Mouse (Mus musculus) stomach, embryonic 15.5 days (tissue): ENCODE measurements around the gene Cplx2. TPM values are rescaled to one million over a fixed set of nuclear protein-coding genes. Genes with fewer than 3 reads are reported as not detected.
A peak's percentile ranks its signal among the peaks of the same experiment; 100 is the strongest.

Experiments used
- ATAC-seq: fragments of 200-750 bp; cut with Nextera tagmentation; 2 replicates; pipeline ENCODE4 v1.8.0; 2017; ENCODE audit warnings: low read depth, moderate number of reproducible peaks, moderate TSS enrichment; ENCODE audit not compliant: insufficient read depth, low FRiP score
- H3K27ac ChIP-seq: fragments of 300-500 bp; sonication (generic); 2 replicates; pipeline ENCODE4 v1.5.1; 2015; ENCODE audit warnings: mild to moderate bottlenecking, inconsistent platforms
- H3K27me3 ChIP-seq: fragments of 300-500 bp; sonication (generic); replicated peaks from 2 replicates; pipeline ENCODE4 v1.6.1; 2015; ENCODE audit warnings: inconsistent platforms
- H3K36me3 ChIP-seq: fragments of 300-500 bp; sonication (generic); 2 replicates; pipeline ENCODE4 v1.6.1; 2015; ENCODE audit warnings: inconsistent platforms
- H3K4me1 ChIP-seq: fragments of 300-500 bp; sonication (generic); 2 replicates; pipeline ENCODE4 v1.6.1; 2015; ENCODE audit warnings: inconsistent platforms
- H3K4me2 ChIP-seq: fragments of 300-500 bp; sonication (generic); 2 replicates; pipeline ENCODE4 v1.6.1; 2015; ENCODE audit warnings: mild to moderate bottlenecking, inconsistent platforms
- H3K4me3 ChIP-seq: fragments of 300-500 bp; sonication (generic); replicated peaks from 2 replicates; pipeline ENCODE4 v1.5.1; 2015; ENCODE audit warnings: inconsistent platforms
- H3K9ac ChIP-seq: fragments of 300-500 bp; sonication (generic); 2 replicates; pipeline ENCODE4 v1.6.1; 2015; ENCODE audit warnings: inconsistent platforms
- H3K9me3 ChIP-seq: fragments of 300-500 bp; sonication (generic); 2 replicates; pipeline ENCODE4 v1.6.1; 2016; ENCODE audit warnings: inconsistent platforms
- WGBS: fragments of 180-500 bp; shearing (Covaris S2); methylation state at CpG from one replicate; pipeline ENCODE4 v1.1.7; 2015; 5-methylcytosine and 5-hydroxymethylcytosine counted together
- polyA plus RNA-seq: library from polyadenylated mRNA; unstranded; fragments of >200 nt; fragmentation: Nextera tagmentation; extraction: Ambion mirVana; gene quantifications from 2 replicates; pipeline ENCODE4 v1.2.1, GENCODE M21; 2015

The Cplx2 gene
- polyA plus RNA-seq, 1 experiment from 2014 or later: 3.9 TPM

DNA sequence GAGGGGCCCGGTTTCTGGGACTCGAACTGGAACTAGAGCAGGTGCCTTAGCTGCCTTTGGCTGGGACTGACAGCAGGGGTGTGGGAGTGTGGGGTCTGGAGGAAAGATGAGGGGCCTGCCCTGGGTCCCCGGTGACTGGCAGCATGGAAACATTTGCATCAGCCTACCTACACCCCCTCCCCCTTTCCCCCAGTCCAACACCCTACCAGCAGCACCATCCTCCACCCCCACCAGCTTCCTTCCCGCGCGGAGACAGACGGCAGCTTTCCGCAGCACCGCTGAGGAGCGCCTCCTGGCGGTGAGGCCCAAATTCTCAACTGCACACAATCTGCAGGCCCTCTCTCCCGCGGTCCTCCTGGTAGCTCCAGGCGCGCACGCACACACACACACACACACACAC lies 1.5 kb downstream of the Cplx2 start:
- ATAC-seq: no peak
- Histone ChIP-seq H3K4me1 (peaks cover 31% of the 10 kb centered on the region), H3K9me3 (no peaks in the 10 kb centered on the region), H3K4me3 (0 out of 2 replicates have a peak overlapping the region, but pooled peaks have one; percentile 8), H3K27me3 (0 out of 2 replicates have a peak, but pooled peaks cover 15% of the 10 kb centered on the region), H3K36me3 (no peaks in the 10 kb centered on the region), H3K27ac (no peak overlapping the region), H3K4me2 (peak overlapping the region; percentile 72; the same call in 1 of the 2 replicates), H3K9ac (no peak overlapping the region)
- 3% methylated on average over 14 of the region's 16 CpGs for WGBS

- Histone ChIP-seq H3K27ac (no peak overlapping the region), H3K36me3 (no peaks in the 10 kb centered on the region), H3K27me3 (0 out of 2 replicates have a peak, but pooled peaks cover 15% of the 10 kb centered on the region), H3K4me2 (no peak overlapping the region), H3K4me3 (no peak overlapping the region), H3K9me3 (no peaks in the 10 kb centered on the region), H3K4me1 (peaks cover 31% of the 10 kb centered on the region), H3K9ac (no peak overlapping the region)
- WGBS: 43% methylated on average over 9 of the region's 9 CpGs
- ATAC-seq: no peak
These were observed 3.1 kb downstream of the Cplx2 start for GRCm38 (mm10) chr13:54374106-54374706.

GRCm38 (mm10) chr13:54375497-54376495 lies 4.6 kb downstream of the Cplx2 start:
- ATAC-seq: no peak
- Histone ChIP-seq H3K9me3 (no peaks in the 10 kb centered on the region), H3K27ac (peak overlapping the region; percentile 36; the same call in 1 of the 2 replicates), H3K4me2 (no peak overlapping the region), H3K27me3 (0 out of 2 replicates have a peak, but pooled peaks cover 9% of the 10 kb centered on the region), H3K36me3 (no peaks in the 10 kb centered on the region), H3K9ac (no peak overlapping the region), H3K4me3 (no peak overlapping the region), H3K4me1 (peaks cover 23% of the 10 kb centered on the region)
- 33% methylated on average over 11 of the region's 11 CpGs for WGBS

GRCm38 (mm10) chr13:54376736-54377135 lies 5.6 kb downstream of the Cplx2 start:
- H3K27ac ChIP-seq: peak overlapping the region; percentile 36; the same call in 1 of the 2 replicates

GRCm38 (mm10) chr13:54378051-54378450 lies 6.9 kb downstream of the Cplx2 start:
- peaks cover 8% of the 10 kb centered on the region for H3K4me1 ChIP-seq
- 0 out of 2 replicates have a peak, but pooled peaks cover 4% of the 10 kb centered on the region for H3K27me3 ChIP-seq
- H3K27ac ChIP-seq: no peak overlapping the region
- 64% methylated on average over 3 of the region's 3 CpGs for WGBS
- H3K36me3 ChIP-seq: no peaks in the 10 kb centered on the region
- H3K9me3 ChIP-seq: no peaks in the 10 kb centered on the region
- no peak overlapping the region for H3K9ac ChIP-seq
- no peak for ATAC-seq
- H3K4me3 ChIP-seq: no peak overlapping the region
- no peak overlapping the region for H3K4me2 ChIP-seq

More at GRCm38 (mm10) chr13:54376736-54377135, 5.6 kb downstream of the Cplx2 start:
- Histone ChIP-seq H3K27me3 (0 out of 2 replicates have a peak, but pooled peaks cover 8% of the 10 kb centered on the region), H3K9ac (no peak overlapping the region), H3K4me1 (peaks cover 16% of the 10 kb centered on the region), H3K4me3 (no peak overlapping the region), H3K4me2 (no peak overlapping the region), H3K9me3 (no peaks in the 10 kb centered on the region), H3K36me3 (no peaks in the 10 kb centered on the region)
- no peak for ATAC-seq
- WGBS: 50% methylated on average over 7 of the region's 7 CpGs

GRCm38 (mm10) chr13:54380421-54380820 lies 9.3 kb downstream of the Cplx2 start:
- Histone ChIP-seq H3K9me3 (no peaks in the 10 kb centered on the region), H3K9ac (no peak overlapping the region), H3K4me2 (no peak overlapping the region), H3K27me3 (no peaks in the 10 kb centered on the region), H3K4me3 (no peak overlapping the region), H3K27ac (no peak overlapping the region), H3K4me1 (peaks cover 14% of the 10 kb centered on the region), H3K36me3 (no peaks in the 10 kb centered on the region)
- ATAC-seq: no peak
- WGBS: 82% methylated on average over 5 of the region's 5 CpGs

GRCm38 (mm10) chr13:54381396-54381795 lies 10.2 kb downstream of the Cplx2 start:
- WGBS: 78% methylated on average over 8 of the region's 8 CpGs
- no peak overlapping the region for H3K4me2 ChIP-seq
- H3K27me3 ChIP-seq: no peaks in the 10 kb centered on the region
- ATAC-seq: no peak
- H3K4me3 ChIP-seq: no peak overlapping the region
- H3K9ac ChIP-seq: no peak overlapping the region
- H3K9me3 ChIP-seq: no peaks in the 10 kb centered on the region
- H3K27ac ChIP-seq: no peak overlapping the region
- H3K4me1 ChIP-seq: peaks cover 7% of the 10 kb centered on the region; the same call in 1 of the 2 replicates
- H3K36me3 ChIP-seq: no peaks in the 10 kb centered on the region

DNA sequence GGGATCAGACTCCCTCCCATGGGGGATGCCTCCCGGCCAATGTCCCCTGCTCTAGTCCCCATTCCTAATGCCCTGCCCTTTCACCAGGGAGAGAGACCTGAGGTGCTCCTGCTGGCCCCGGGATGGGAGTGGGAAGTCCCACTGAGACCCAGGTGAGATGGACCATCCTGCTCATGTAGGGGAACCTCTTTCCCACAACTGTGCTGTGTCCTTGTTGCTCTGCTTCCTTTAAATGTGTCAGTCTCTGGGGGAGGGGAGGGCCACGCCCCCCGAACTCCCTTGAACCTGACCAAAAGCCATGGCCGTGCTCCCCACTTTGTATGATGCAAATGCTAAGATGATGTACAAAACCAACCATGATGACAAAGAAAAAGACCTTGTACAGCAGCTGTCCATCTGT lies 12.4 kb downstream of the Cplx2 start:
- H3K4me3 ChIP-seq: no peak overlapping the region
- H3K4me2 ChIP-seq: no peak overlapping the region
- no peaks in the 10 kb centered on the region for H3K27me3 ChIP-seq
- no peak overlapping the region for H3K9ac ChIP-seq
- 74% methylated on average over 5 of the region's 5 CpGs for WGBS
- ATAC-seq: no peak
- no peaks in the 10 kb centered on the region for H3K36me3 ChIP-seq
- no peaks in the 10 kb centered on the region for H3K9me3 ChIP-seq
- no peak overlapping the region for H3K27ac ChIP-seq
- 0 out of 2 replicates have a peak, but pooled peaks cover 6% of the 10 kb centered on the region for H3K4me1 ChIP-seq

GRCm38 (mm10) chr13:54384518-54384917 lies 13.4 kb downstream of the Cplx2 start:
- Histone ChIP-seq H3K9me3 (no peaks in the 10 kb centered on the region), H3K4me1 (0 out of 2 replicates have a peak, but pooled peaks cover 6% of the 10 kb centered on the region), H3K9ac (no peak overlapping the region), H3K36me3 (no peaks in the 10 kb centered on the region), H3K4me3 (no peak overlapping the region), H3K27me3 (no peaks in the 10 kb centered on the region), H3K27ac (no peak overlapping the region), H3K4me2 (no peak overlapping the region)
- 20% methylated on average over 5 of the region's 5 CpGs for WGBS
- no peak for ATAC-seq

- Histone ChIP-seq H3K4me2 (no peak overlapping the region), H3K36me3 (no peaks in the 10 kb centered on the region), H3K27ac (no peak overlapping the region), H3K9ac (no peak overlapping the region), H3K27me3 (no peaks in the 10 kb centered on the region), H3K4me1 (peaks cover 10% of the 10 kb centered on the region; the same call in 1 of the 2 replicates), H3K9me3 (no peaks in the 10 kb centered on the region), H3K4me3 (no peak overlapping the region)
- WGBS: 44% methylated on average over 19 of the region's 19 CpGs
- ATAC-seq: no peak
These were observed 14.2 kb downstream of the Cplx2 start for GRCm38 (mm10) chr13:54385008-54386004.
